Mouse (Mus musculus) right cerebral cortex, postnatal 10 days (tissue): ENCODE results near the gene Lsp1.

Source experiments
- DNase-seq, 2 experiments: peaks; one replicate each; pipeline ENCODE4 v3.0.0; 2021; ENCODE audit warnings: low spot score in 2 of 2

Gene Lsp1

DNA sequence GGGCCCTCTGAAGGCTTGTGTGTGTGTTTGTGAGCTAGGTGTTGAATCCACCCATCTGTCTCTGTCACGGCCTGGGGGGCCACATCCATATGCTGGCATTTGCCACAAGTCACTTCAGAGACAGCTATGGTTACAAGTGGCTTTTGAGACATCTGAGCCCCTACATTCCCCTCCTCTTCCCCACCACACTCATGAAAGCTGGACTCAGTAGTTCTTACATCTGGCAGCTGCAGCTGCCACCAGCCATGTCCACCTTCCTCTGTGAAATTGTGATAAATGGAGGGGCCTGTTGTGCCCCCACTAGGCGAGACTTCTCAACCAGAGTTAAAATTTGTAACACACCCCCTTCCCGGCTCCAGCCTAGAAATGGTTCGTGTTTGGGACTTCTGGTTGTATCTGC, 77.7 kb downstream of the Lsp1 start:
- DNase-seq: no peak

DNA sequence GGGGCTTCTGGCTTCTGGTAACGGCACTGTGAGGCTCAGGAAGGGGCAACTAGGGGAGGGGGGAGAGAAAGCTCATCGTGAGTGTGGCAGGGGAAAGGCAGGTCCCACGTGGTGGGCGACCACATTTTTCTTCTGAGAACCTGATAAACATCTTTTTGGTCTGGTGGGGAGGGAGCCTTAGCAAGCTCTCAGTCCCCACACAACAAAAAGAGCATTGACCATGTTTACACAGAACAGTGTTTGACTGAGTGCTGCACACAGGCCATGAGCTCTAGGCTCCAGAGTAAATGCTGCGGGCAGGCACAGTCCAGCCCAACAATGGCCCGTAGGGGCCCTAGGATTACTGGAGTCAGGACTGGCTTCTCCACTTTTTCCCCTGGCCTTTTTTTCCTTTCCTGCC, 78.2 kb downstream of the Lsp1 start:
- no peak for DNase-seq

DNA sequence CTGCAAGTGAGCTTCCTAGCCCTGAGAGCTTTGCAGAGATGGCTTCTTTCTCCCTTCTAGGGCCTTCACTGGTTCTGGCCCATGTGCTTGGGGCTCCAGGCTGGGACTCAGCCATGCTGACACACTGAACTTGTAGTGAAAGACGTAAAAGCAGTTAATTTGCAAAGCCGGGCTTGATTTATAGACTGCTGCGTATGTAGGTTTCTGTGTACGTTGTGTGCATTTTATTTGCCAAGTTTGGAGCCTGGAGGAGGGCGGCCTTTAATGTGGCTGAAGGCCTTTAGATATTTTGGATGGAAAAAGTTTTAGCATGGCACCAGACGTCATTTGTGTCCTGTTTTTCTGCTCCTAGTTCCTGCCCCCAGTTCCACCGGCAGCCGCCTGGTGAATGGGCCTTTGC, 79.2 kb downstream of the Lsp1 start:
- DNase-seq: no peak

DNA sequence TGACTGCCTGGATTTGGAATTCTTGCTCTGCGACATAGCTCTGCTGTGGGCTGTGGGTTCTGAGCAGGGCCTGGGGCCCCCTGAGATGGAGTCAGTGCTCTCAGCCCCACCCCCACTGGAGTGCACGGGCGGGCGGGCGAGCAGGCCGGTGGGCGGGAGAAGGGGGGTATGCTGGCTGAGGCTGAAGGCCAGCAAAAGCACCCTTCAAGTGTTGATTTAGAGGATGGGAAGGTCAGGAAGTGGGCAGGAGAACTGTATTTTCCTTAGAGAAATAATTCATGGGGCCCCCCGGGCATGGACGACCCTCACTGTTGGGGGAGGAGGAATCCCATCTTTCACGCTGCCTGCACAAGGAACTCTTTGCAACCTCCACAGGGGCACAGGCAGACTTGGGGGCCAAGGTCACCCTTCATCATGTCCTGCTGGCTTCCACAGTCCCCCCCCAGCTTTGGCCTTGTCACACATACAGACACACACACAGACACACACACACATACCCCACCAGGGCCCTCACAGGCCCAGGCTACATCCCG, 82.2 kb downstream of the Lsp1 start:
- no peak for DNase-seq
